Mouse (Mus musculus): Measurements from ENCODE around the gene Poc1b. TPM values are rescaled to one million over a fixed set of nuclear protein-coding genes. Genes with fewer than 3 reads are reported as not detected.
A peak's percentile ranks its signal among the peaks of the same experiment; 100 is the strongest.

Poc1b gene
- total RNA-seq, 1 experiment: 3.6 TPM

DNA sequence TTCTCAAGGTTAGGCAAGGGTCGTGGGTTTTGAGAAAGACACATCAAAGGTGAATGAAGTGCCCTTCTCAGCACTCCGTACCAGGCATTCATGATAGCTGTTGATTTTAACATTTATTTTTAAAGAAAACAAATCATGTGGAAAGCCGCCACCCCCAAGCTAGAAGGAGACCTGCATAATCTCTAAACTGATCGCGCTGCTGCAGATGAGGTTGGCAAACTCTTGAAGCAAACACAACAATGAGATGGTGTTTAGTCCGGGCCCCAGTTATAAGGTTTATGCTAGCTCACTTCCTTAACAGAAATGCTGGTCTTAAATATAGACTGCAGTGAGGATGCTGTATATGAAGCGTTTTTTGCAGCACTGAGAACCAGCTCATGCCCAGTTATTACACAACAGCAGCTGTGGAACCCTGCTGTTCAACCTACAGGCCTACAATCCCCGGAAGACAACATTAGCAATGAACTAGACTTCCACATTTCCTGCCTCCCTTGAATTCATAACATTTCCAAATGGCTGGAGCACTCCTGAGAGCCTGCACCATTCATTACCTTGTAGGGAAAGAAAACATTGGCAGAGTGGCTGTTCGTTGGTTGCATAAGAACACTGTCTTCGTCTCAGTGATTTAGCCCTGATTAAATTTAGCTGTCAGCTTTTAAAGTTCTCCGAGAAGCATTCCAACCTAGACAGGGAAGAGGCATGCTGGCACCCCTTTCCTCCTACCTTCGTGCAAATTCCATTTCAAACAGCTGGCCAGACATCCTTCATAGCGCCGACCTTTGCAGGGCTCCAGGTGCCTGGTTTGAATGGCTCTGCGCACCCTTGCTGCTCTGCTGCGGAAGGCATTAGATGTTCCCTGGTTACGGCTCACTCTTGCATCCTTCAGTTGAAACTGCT, 121.4 kb downstream of the Poc1b start:
- peak overlapping the region in 1 of 2 experiments; percentile 20; a peak in 2 of 4 replicates for H3K4me3 ChIP-seq (ENCODE audit: insufficient read depth in 1 of 2, low read depth in 1 of 2, low read length in 2 of 2, poor library complexity in 1 of 2, severe bottlenecking in 1 of 2)
- H3K9me3 ChIP-seq (ENCODE audit: control insufficient read depth, insufficient read depth, low read depth, low read length): no peaks in the 10 kb centered on the region
- H3K9ac ChIP-seq (ENCODE audit: insufficient read depth, low read depth, low read length, poor library complexity, severe bottlenecking): no peak overlapping the region
- TF ChIP-seq HCFC1 (IDR thresholded peaks at IDR 0.05; ENCODE audit: borderline replicate concordance, insufficient read depth, low read length): no peak
- TF ChIP-seq ZNF384 (IDR thresholded peaks at IDR 0.05; ENCODE audit: low read depth, low read length): no peak
- no peak for TF ChIP-seq ZC3H11A (IDR thresholded peaks at IDR 0.05; ENCODE audit: borderline replicate concordance, low read depth, low read length)
- TF ChIP-seq CHD2 (IDR thresholded peaks at IDR 0.05; ENCODE audit: low read depth, low read length): no peak
- no peak for TF ChIP-seq MAFK (IDR thresholded peaks at IDR 0.05; ENCODE audit: insufficient read depth, low read depth, low read length)
- in situ Hi-C loops (cut with MboI; ENCODE audit: low sequenced_read_pairs in 2 of 2, unreplicated experiment in 2 of 2): no loop called here
- no peaks in the 10 kb centered on the region for H3K36me3 ChIP-seq (ENCODE audit: control insufficient read depth, insufficient read depth, low read length, poor library complexity, severe bottlenecking)
- DNase-seq (ENCODE audit: low read depth, low spot score): no peak
- no peak overlapping the region for H3K27ac ChIP-seq (ENCODE audit: insufficient read depth, low read depth, low read length, poor library complexity, severe bottlenecking)
- H3K4me1 ChIP-seq (ENCODE audit: control insufficient read depth in 2 of 2, insufficient read depth in 2 of 2, low read length in 2 of 2, poor library complexity in 1 of 2): peaks cover 1 to 9% of the 10 kb centered on the region in 2 experiments; a peak in 1 of 4 replicates

DNA sequence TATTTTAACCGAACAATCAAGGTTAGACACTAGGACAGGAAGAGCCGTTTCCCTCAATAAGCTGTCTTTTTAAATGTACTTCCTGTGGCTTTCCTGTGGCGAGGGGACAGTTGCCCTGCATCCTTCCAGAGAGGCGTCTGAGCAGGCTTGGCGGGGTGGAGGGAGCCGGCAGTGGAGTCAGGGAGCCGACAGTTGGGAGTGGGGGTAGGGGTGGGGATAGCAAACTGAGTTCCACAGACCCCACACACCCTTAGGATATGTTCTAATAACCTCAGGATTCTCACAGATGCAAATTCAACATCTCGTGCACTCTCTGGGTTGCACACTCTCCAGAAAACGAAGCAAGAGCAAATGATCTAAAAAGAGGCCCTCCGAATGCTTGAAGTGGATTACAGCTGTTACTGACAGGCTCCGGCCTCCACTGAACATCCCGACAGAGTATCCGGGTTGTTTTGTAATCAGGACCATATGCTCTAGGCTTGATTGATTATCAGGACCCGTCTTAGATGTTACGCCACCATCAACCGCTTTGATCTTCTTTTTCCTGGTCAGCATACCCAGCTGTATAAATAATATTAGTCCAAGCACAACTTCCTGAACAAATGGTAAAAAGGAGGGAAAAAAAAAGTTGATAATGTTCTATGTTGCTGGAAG, 122.3 kb downstream of the Poc1b start:
- in situ Hi-C loops (cut with MboI; ENCODE audit: low sequenced_read_pairs in 2 of 2, unreplicated experiment in 2 of 2): no loop called here
- Histone ChIP-seq H3K36me3 (ENCODE audit: control insufficient read depth, insufficient read depth, low read length, poor library complexity, severe bottlenecking) (no peaks in the 10 kb centered on the region), H3K9me3 (ENCODE audit: control insufficient read depth, insufficient read depth, low read depth, low read length) (no peaks in the 10 kb centered on the region), H3K9ac (ENCODE audit: insufficient read depth, low read depth, low read length, poor library complexity, severe bottlenecking) (no peak overlapping the region), H3K4me1 (ENCODE audit: control insufficient read depth in 2 of 2, insufficient read depth in 2 of 2, low read length in 2 of 2, poor library complexity in 1 of 2) (peaks cover 1 to 9% of the 10 kb centered on the region in 2 experiments; a peak in 1 of 4 replicates), H3K4me3 (ENCODE audit: insufficient read depth in 1 of 2, low read depth in 1 of 2, low read length in 2 of 2, poor library complexity in 1 of 2, severe bottlenecking in 1 of 2) (peak overlapping the region in 1 of 2 experiments; percentile 20; a peak in 2 of 4 replicates), H3K27ac (ENCODE audit: insufficient read depth, low read depth, low read length, poor library complexity, severe bottlenecking) (no peak overlapping the region)
- TF ChIP-seq ZC3H11A (IDR thresholded peaks at IDR 0.05; ENCODE audit: borderline replicate concordance, low read depth, low read length) (no peak), HCFC1 (IDR thresholded peaks at IDR 0.05; ENCODE audit: borderline replicate concordance, insufficient read depth, low read length) (no peak), MAFK (IDR thresholded peaks at IDR 0.05; ENCODE audit: insufficient read depth, low read depth, low read length) (no peak), CHD2 (IDR thresholded peaks at IDR 0.05; ENCODE audit: low read depth, low read length) (no peak), ZNF384 (IDR thresholded peaks at IDR 0.05; ENCODE audit: low read depth, low read length) (no peak)
- no peak for DNase-seq (ENCODE audit: low read depth, low spot score)

DNA sequence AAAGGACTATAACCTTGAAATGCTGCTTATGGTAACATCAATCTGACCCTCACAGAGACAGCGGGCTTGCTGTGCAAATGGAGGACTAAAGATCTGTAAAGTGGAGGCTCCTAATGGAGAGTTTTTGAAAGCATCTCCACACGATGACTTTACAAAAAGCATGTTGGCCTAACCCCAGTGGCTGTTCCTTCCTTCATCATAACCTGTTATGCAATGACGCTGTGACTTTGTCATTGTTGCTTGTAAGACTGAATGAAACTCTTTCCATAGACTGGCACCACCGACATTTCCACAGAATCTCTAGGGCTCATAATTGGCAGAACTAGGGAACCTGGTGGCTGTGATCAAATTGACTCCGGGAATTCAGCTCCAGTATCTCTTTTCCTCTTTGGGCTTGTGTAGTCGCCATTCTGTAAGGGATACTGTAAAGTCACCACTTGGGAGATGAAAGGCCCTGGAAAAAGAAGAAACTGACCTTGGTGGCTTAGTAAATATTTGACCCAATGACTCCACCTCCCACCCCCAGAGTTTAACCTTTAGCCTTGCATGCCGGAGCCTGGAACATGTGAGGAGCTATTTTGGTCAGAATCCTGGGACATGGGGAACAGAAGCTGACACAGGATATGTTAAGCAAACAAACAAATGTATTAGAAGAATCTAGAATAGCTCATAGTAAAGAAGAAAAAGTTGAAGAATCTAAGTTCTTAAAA, 125.8 kb downstream of the Poc1b start:
- H3K9me3 ChIP-seq (ENCODE audit: control insufficient read depth, insufficient read depth, low read depth, low read length): no peaks in the 10 kb centered on the region
- no peak for DNase-seq (ENCODE audit: low read depth, low spot score)
- in situ Hi-C loops (cut with MboI; ENCODE audit: low sequenced_read_pairs in 2 of 2, unreplicated experiment in 2 of 2): no loop called here
- no peak overlapping the region for H3K27ac ChIP-seq (ENCODE audit: insufficient read depth, low read depth, low read length, poor library complexity, severe bottlenecking)
- H3K4me1 ChIP-seq (ENCODE audit: control insufficient read depth in 2 of 2, insufficient read depth in 2 of 2, low read length in 2 of 2, poor library complexity in 1 of 2): peaks cover 1 to 9% of the 10 kb centered on the region in 2 experiments; a peak in 1 of 4 replicates
- no peak for TF ChIP-seq MAFK (IDR thresholded peaks at IDR 0.05; ENCODE audit: insufficient read depth, low read depth, low read length)
- TF ChIP-seq ZC3H11A (IDR thresholded peaks at IDR 0.05; ENCODE audit: borderline replicate concordance, low read depth, low read length): no peak
- TF ChIP-seq CHD2 (IDR thresholded peaks at IDR 0.05; ENCODE audit: low read depth, low read length): no peak
- TF ChIP-seq ZNF384 (IDR thresholded peaks at IDR 0.05; ENCODE audit: low read depth, low read length): no peak
- TF ChIP-seq HCFC1 (IDR thresholded peaks at IDR 0.05; ENCODE audit: borderline replicate concordance, insufficient read depth, low read length): no peak
- no peaks in the 10 kb centered on the region for H3K36me3 ChIP-seq (ENCODE audit: control insufficient read depth, insufficient read depth, low read length, poor library complexity, severe bottlenecking)
- H3K4me3 ChIP-seq (ENCODE audit: insufficient read depth in 1 of 2, low read depth in 1 of 2, low read length in 2 of 2, poor library complexity in 1 of 2, severe bottlenecking in 1 of 2): no peak overlapping the region
- H3K9ac ChIP-seq (ENCODE audit: insufficient read depth, low read depth, low read length, poor library complexity, severe bottlenecking): no peak overlapping the region

DNA sequence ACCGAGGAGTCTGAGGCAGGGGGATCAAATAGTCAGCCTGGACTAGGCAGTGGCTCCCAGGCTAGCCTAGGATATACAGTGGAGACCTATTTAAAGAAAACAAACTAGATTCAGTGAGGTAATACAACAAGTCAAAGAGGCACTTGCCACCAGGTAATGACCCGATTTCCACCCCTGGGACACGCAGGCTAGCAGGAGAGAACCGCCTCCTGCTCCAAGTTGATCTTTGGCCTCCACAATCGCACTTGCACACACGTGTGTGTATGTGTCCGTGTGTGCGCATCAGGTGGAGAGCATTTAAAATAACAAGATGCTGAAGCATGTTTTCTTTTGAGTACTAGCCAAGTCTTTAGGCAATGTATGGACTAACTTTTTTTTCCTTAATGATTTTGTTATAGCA, 127.5 kb downstream of the Poc1b start:
- Histone ChIP-seq H3K9me3 (ENCODE audit: control insufficient read depth, insufficient read depth, low read depth, low read length) (no peaks in the 10 kb centered on the region), H3K27ac (ENCODE audit: insufficient read depth, low read depth, low read length, poor library complexity, severe bottlenecking) (no peak overlapping the region), H3K4me3 (ENCODE audit: insufficient read depth in 1 of 2, low read depth in 1 of 2, low read length in 2 of 2, poor library complexity in 1 of 2, severe bottlenecking in 1 of 2) (no peak overlapping the region), H3K4me1 (ENCODE audit: control insufficient read depth in 2 of 2, insufficient read depth in 2 of 2, low read length in 2 of 2, poor library complexity in 1 of 2) (peaks cover 0 to under 1% of the 10 kb centered on the region in 2 experiments; a peak in 1 of 4 replicates), H3K36me3 (ENCODE audit: control insufficient read depth, insufficient read depth, low read length, poor library complexity, severe bottlenecking) (no peaks in the 10 kb centered on the region), H3K9ac (ENCODE audit: insufficient read depth, low read depth, low read length, poor library complexity, severe bottlenecking) (no peak overlapping the region)
- no peak for DNase-seq (ENCODE audit: low read depth, low spot score)
- in situ Hi-C loops (cut with MboI; ENCODE audit: low sequenced_read_pairs in 2 of 2, unreplicated experiment in 2 of 2): no loop called here
- TF ChIP-seq MAFK (IDR thresholded peaks at IDR 0.05; ENCODE audit: insufficient read depth, low read depth, low read length): no peak
- no peak for TF ChIP-seq ZC3H11A (IDR thresholded peaks at IDR 0.05; ENCODE audit: borderline replicate concordance, low read depth, low read length)
- TF ChIP-seq HCFC1 (IDR thresholded peaks at IDR 0.05; ENCODE audit: borderline replicate concordance, insufficient read depth, low read length): no peak
- TF ChIP-seq ZNF384 (IDR thresholded peaks at IDR 0.05; ENCODE audit: low read depth, low read length): no peak
- no peak for TF ChIP-seq CHD2 (IDR thresholded peaks at IDR 0.05; ENCODE audit: low read depth, low read length)
